Mouse (Mus musculus) forebrain, embryonic 14.5 days (tissue): ENCODE measurements at regions not wholly inside any gene's neighbourhood (a gene's known extent, or its start where the extent isn't known, plus 50 kb on each side); places are given as distances from the start of the nearest gene placed in this dataset.

Source experiments
- ATAC-seq: fragments of 200-750 bp; cut with Nextera tagmentation; 2 replicates; pipeline ENCODE4 v1.8.0; 2017; ENCODE audit warnings: mild to moderate bottlenecking, moderate library complexity
- DNase-seq: peaks from one replicate; pipeline ENCODE4 v3.0.0-alpha.2; 2015; ENCODE audit warnings: low spot score
- H3K27ac ChIP-seq: fragments of 300-500 bp; sonication (generic); 2 replicates; pipeline ENCODE4 v1.5.1; 2014; ENCODE audit warnings: low read depth, mild to moderate bottlenecking, control low read depth, low read length, moderate library complexity
- H3K27me3 ChIP-seq: fragments of 300-500 bp; sonication (generic); replicated peaks from 2 replicates; pipeline ENCODE4 v1.6.1; 2014; ENCODE audit warnings: low read length, control low read depth, mixed read lengths; ENCODE audit not compliant: control insufficient read depth, insufficient read depth
- H3K36me3 ChIP-seq: fragments of 300-500 bp; sonication (generic); 2 replicates; pipeline ENCODE4 v1.6.1; 2014; ENCODE audit warnings: low read length, control low read depth; ENCODE audit not compliant: control insufficient read depth, insufficient read depth
- H3K4me1 ChIP-seq: fragments of 300-500 bp; sonication (generic); 2 replicates; pipeline ENCODE4 v1.6.1; 2014; ENCODE audit warnings: antibody characterized with exemption, low read length, control low read depth; ENCODE audit not compliant: control insufficient read depth, insufficient read depth
- H3K4me2 ChIP-seq: fragments of 300-500 bp; sonication (generic); 2 replicates; pipeline ENCODE4 v1.6.1; 2014; ENCODE audit warnings: mild to moderate bottlenecking, control low read depth, low read length
- H3K4me3 ChIP-seq: fragments of 300-500 bp; sonication (generic); 2 replicates; pipeline ENCODE4 v1.5.1; 2014; ENCODE audit warnings: low read depth, low read length, control low read depth
- H3K9ac ChIP-seq: fragments of 300-500 bp; sonication (generic); 2 replicates; pipeline ENCODE4 v1.6.1; 2014; ENCODE audit warnings: mild to moderate bottlenecking, low read length, control low read depth, moderate library complexity
- H3K9me3 ChIP-seq: fragments of 300-500 bp; sonication (generic); replicated peaks from 2 replicates; pipeline ENCODE4 v1.6.1; 2016; ENCODE audit warnings: low read length, control low read depth, mixed read lengths; ENCODE audit not compliant: control insufficient read depth
- WGBS: fragments of 180-500 bp; shearing (Covaris S2); extraction: QIAGEN DNeasy Blood & Tissue Kit; methylation state at CpG from one replicate; pipeline ENCODE4 v1.1.7; 2014; 5-methylcytosine and 5-hydroxymethylcytosine counted together

GRCm38 (mm10) chr5:45301120-45301519 is 148.9 kb downstream of the Qdpr start:
- H3K4me3 ChIP-seq: no peak overlapping the region
- whole genome bisulfite sequencing: 88% methylated on average over 1 of the region's 1 CpGs
- H3K4me1 ChIP-seq: no peaks in the 10 kb centered on the region
- H3K27ac ChIP-seq: no peak overlapping the region
- no peak for ATAC-seq
- no peak overlapping the region for H3K9ac ChIP-seq
- H3K4me2 ChIP-seq: no peak overlapping the region
- H3K27me3 ChIP-seq: no peaks in the 10 kb centered on the region
- H3K36me3 ChIP-seq: no peaks in the 10 kb centered on the region
- H3K9me3 ChIP-seq: no peaks in the 10 kb centered on the region
- no peak for DNase-seq

- H3K9ac ChIP-seq: no peak overlapping the region
- H3K4me1 ChIP-seq: no peaks in the 10 kb centered on the region
- no peaks in the 10 kb centered on the region for H3K9me3 ChIP-seq
- no peaks in the 10 kb centered on the region for H3K36me3 ChIP-seq
- 69% methylated on average over 2 of the region's 2 CpGs for WGBS
- H3K4me2 ChIP-seq: no peak overlapping the region
- no peak overlapping the region for H3K27ac ChIP-seq
- no peak overlapping the region for H3K4me3 ChIP-seq
- no peaks in the 10 kb centered on the region for H3K27me3 ChIP-seq
- no peak for DNase-seq
- no peak for ATAC-seq
These were observed 151.2 kb downstream of the Qdpr start for GRCm38 (mm10) chr5:45298872-45299271.

GRCm38 (mm10) chr5:45295134-45295533 is 154.9 kb downstream of the Qdpr start:
- Histone ChIP-seq H3K4me2 (no peak overlapping the region), H3K36me3 (no peaks in the 10 kb centered on the region), H3K27ac (no peak overlapping the region), H3K4me3 (no peak overlapping the region), H3K9ac (no peak overlapping the region), H3K9me3 (no peaks in the 10 kb centered on the region), H3K4me1 (no peaks in the 10 kb centered on the region), H3K27me3 (no peaks in the 10 kb centered on the region)
- DNase-seq (no peak), ATAC-seq (no peak)
- WGBS: 63% methylated on average over 4 of the region's 4 CpGs

GRCm38 (mm10) chr5:45292833-45293546 is 157.0 kb downstream of the Qdpr start:
- 65% methylated on average over 9 of the region's 9 CpGs for WGBS
- H3K4me1 ChIP-seq: no peaks in the 10 kb centered on the region
- H3K9me3 ChIP-seq: no peaks in the 10 kb centered on the region
- H3K36me3 ChIP-seq: no peaks in the 10 kb centered on the region
- no peak overlapping the region for H3K27ac ChIP-seq
- H3K27me3 ChIP-seq: no peaks in the 10 kb centered on the region
- no peak overlapping the region for H3K4me2 ChIP-seq
- no peak overlapping the region for H3K4me3 ChIP-seq
- ATAC-seq (peak; percentile 29; the same call in 1 of the 2 replicates), DNase-seq (no peak)
- H3K9ac ChIP-seq: no peak overlapping the region

- H3K4me3 ChIP-seq: no peak overlapping the region
- no peak overlapping the region for H3K4me2 ChIP-seq
- no peaks in the 10 kb centered on the region for H3K4me1 ChIP-seq
- no peak overlapping the region for H3K27ac ChIP-seq
- H3K9me3 ChIP-seq: no peaks in the 10 kb centered on the region
- H3K27me3 ChIP-seq: no peaks in the 10 kb centered on the region
- WGBS: 100% methylated on average over 1 of the region's 1 CpGs
- no peak overlapping the region for H3K9ac ChIP-seq
- H3K36me3 ChIP-seq: no peaks in the 10 kb centered on the region
- DNase-seq (no peak), ATAC-seq (no peak)
These were observed 157.7 kb downstream of the Qdpr start for GRCm38 (mm10) chr5:45292383-45292782.

GRCm38 (mm10) chr5:45291752-45292151 is 158.3 kb downstream of the Qdpr start:
- Histone ChIP-seq H3K4me1 (no peaks in the 10 kb centered on the region), H3K9ac (no peak overlapping the region), H3K27me3 (no peaks in the 10 kb centered on the region), H3K4me2 (no peak overlapping the region), H3K4me3 (no peak overlapping the region), H3K9me3 (no peaks in the 10 kb centered on the region), H3K36me3 (no peaks in the 10 kb centered on the region), H3K27ac (no peak overlapping the region)
- WGBS: 100% methylated on average over 1 of the region's 1 CpGs
- ATAC-seq: no peak
- DNase-seq: no peak

- Histone ChIP-seq H3K4me3 (no peak overlapping the region), H3K4me2 (no peak overlapping the region), H3K9ac (no peak overlapping the region), H3K9me3 (no peaks in the 10 kb centered on the region), H3K27me3 (no peaks in the 10 kb centered on the region), H3K4me1 (no peaks in the 10 kb centered on the region), H3K36me3 (no peaks in the 10 kb centered on the region), H3K27ac (no peak overlapping the region)
- ATAC-seq (no peak), DNase-seq (no peak)
- 94% methylated on average over 3 of the region's 3 CpGs for WGBS
These were observed 158.8 kb downstream of the Qdpr start for GRCm38 (mm10) chr5:45291276-45291675.

GRCm38 (mm10) chr5:45286454-45286853 is 163.6 kb downstream of the Qdpr start:
- WGBS: 90% methylated on average over 8 of the region's 8 CpGs
- no peak overlapping the region for H3K27ac ChIP-seq
- DNase-seq (no peak), ATAC-seq (no peak)
- H3K36me3 ChIP-seq: no peaks in the 10 kb centered on the region
- no peaks in the 10 kb centered on the region for H3K9me3 ChIP-seq
- no peak overlapping the region for H3K4me3 ChIP-seq
- H3K27me3 ChIP-seq: no peaks in the 10 kb centered on the region
- no peak overlapping the region for H3K4me2 ChIP-seq
- H3K9ac ChIP-seq: no peak overlapping the region
- peaks cover 4% of the 10 kb centered on the region; the same call in 1 of the 2 replicates for H3K4me1 ChIP-seq

- Histone ChIP-seq H3K4me1 (peaks cover 4% of the 10 kb centered on the region; the same call in 1 of the 2 replicates), H3K9ac (no peak overlapping the region), H3K9me3 (no peaks in the 10 kb centered on the region), H3K27me3 (no peaks in the 10 kb centered on the region), H3K4me2 (no peak overlapping the region), H3K36me3 (no peaks in the 10 kb centered on the region), H3K4me3 (no peak overlapping the region), H3K27ac (no peak overlapping the region)
- ATAC-seq (no peak), DNase-seq (no peak)
These were observed 165.4 kb downstream of the Qdpr start for GRCm38 (mm10) chr5:45284680-45285079.
